ENCODE assay signal across 26 mouse cellular contexts in genomic region chr1:164935477-164936044, GRCm38 (mm10). TPM values are rescaled to one million over a fixed set of nuclear protein-coding genes. Genes with fewer than 3 reads are reported as not detected.
DNase-seq lines count a peak whose midpoint lies in the region; ATAC-seq and TF ChIP-seq lines count a peak whose summit lies in the region.
"Had no signal": no experiment of that assay in that cellular context is flagged by ENCODE, and none has a peak within 500 bp of the region (broad histone marks: within the 10 kb centered on the region; RNA-seq: fewer than 3 reads in every experiment).

TSS of gene Xcl1 (minus strand) at chr1:164935527.

- no peak within 1 kb of the TSS for H3K4me3 ChIP-seq in intestine, embryonic 15.5 days (replicated peaks)
- H3K4me3 ChIP-seq in intestine, postnatal 0 days (ENCODE audit: low read depth, low read length), result no peak within 1 kb of the TSS
- no peak within 1 kb of the TSS for H3K4me3 ChIP-seq in hindbrain, embryonic 16.5 days (ENCODE audit: low read length)
- H3K4me3 ChIP-seq: embryonic facial prominence, embryonic 13.5 days; forebrain, embryonic 12.5 days; heart, embryonic 12.5 days; hindbrain, embryonic 12.5 days had no signal

- H3K9ac ChIP-seq in intestine, embryonic 15.5 days, result no peak within 1 kb of the TSS
- no peak within 1 kb of the TSS for H3K9ac ChIP-seq in intestine, postnatal 0 days (ENCODE audit: low read depth, low read length)
- H3K9ac ChIP-seq in hindbrain, embryonic 16.5 days (ENCODE audit: low read depth, low read length), result no peak within 1 kb of the TSS
- H3K9ac ChIP-seq: embryonic facial prominence, embryonic 13.5 days; forebrain, embryonic 12.5 days; heart, embryonic 12.5 days; hindbrain, embryonic 12.5 days had no signal

- WGBS in intestine, embryonic 15.5 days, result 62% methylated on average over 9 of the region's 9 CpGs
- 55% methylated on average over 9 of the region's 9 CpGs for WGBS in intestine, postnatal 0 days
- WGBS in hindbrain, embryonic 16.5 days, result 85% methylated on average over 9 of the region's 9 CpGs

- H3K9me3 ChIP-seq in intestine, embryonic 15.5 days, result no peaks in the 10 kb centered on the region
- H3K9me3 ChIP-seq in intestine, postnatal 0 days (ENCODE audit: control insufficient read depth), result no peaks in the 10 kb centered on the region
- no peaks in the 10 kb centered on the region for H3K9me3 ChIP-seq in hindbrain, embryonic 16.5 days (ENCODE audit: control insufficient read depth, low read length)
- H3K9me3 ChIP-seq: embryonic facial prominence, embryonic 13.5 days; forebrain, embryonic 12.5 days; heart, embryonic 12.5 days; hindbrain, embryonic 12.5 days had no signal

- TF ChIP-seq CTCF in intestine, postnatal 0 days (IDR thresholded peaks at IDR 0.05; ENCODE audit: low read depth), result no peak

- no peaks in the 10 kb centered on the region for H3K4me1 ChIP-seq in intestine, embryonic 15.5 days (replicated peaks)
- H3K4me1 ChIP-seq in intestine, postnatal 0 days (replicated peaks; ENCODE audit: control insufficient read depth, insufficient read depth, low read length), result no peaks in the 10 kb centered on the region
- no peaks in the 10 kb centered on the region for H3K4me1 ChIP-seq in hindbrain, embryonic 16.5 days (ENCODE audit: control insufficient read depth, insufficient read depth, low read depth, low read length)
- H3K4me1 ChIP-seq: embryonic facial prominence, embryonic 13.5 days; forebrain, embryonic 12.5 days; hindbrain, embryonic 12.5 days had no signal

- peak; percentile 39; the same call in 1 of the 2 replicates for ATAC-seq in intestine, embryonic 15.5 days
- ATAC-seq in intestine, postnatal 0 days, result no peak
- 0 out of 2 replicates have a peak, but pooled peaks have one; percentile 29 for ATAC-seq in common myeloid progenitor, adult 5-6 weeks (replicated peaks; ENCODE audit: low read depth, poor library complexity, severe bottlenecking)
- ATAC-seq in megakaryocyte, adult 5-6 weeks (ENCODE audit: poor library complexity, severe bottlenecking), result peak; percentile 62
- ATAC-seq in hindbrain, embryonic 16.5 days, result no peak
- ATAC-seq: forebrain, embryonic 16.5 days; hindbrain, postnatal 0 days; Patski had no signal

- H3K27me3 ChIP-seq in intestine, embryonic 15.5 days (replicated peaks), result no peaks in the 10 kb centered on the region
- no peaks in the 10 kb centered on the region for H3K27me3 ChIP-seq in intestine, postnatal 0 days (replicated peaks; ENCODE audit: control insufficient read depth, insufficient read depth, low read length)
- H3K27me3 ChIP-seq in hindbrain, embryonic 16.5 days (replicated peaks; ENCODE audit: control insufficient read depth, insufficient read depth, low read length), result no peaks in the 10 kb centered on the region
- H3K27me3 ChIP-seq: CH12.LX; embryonic facial prominence, embryonic 13.5 days; forebrain, embryonic 12.5 days; heart, embryonic 12.5 days; hindbrain, embryonic 12.5 days had no signal

- no peak within 1 kb of the TSS for H3K27ac ChIP-seq in intestine, embryonic 15.5 days
- no peak within 1 kb of the TSS for H3K27ac ChIP-seq in intestine, postnatal 0 days (ENCODE audit: low read depth, low read length)
- no peak within 1 kb of the TSS for H3K27ac ChIP-seq in hindbrain, embryonic 16.5 days (ENCODE audit: low read depth, low read length)
- H3K27ac ChIP-seq: embryonic facial prominence, embryonic 13.5 days; forebrain, embryonic 12.5 days; hindbrain, embryonic 12.5 days; hindbrain, postnatal 0 days had no signal

- H3K36me3 ChIP-seq in intestine, embryonic 15.5 days, result no peaks in the 10 kb centered on the region
- no peaks in the 10 kb centered on the region for H3K36me3 ChIP-seq in intestine, postnatal 0 days (ENCODE audit: control insufficient read depth, insufficient read depth)
- no peaks in the 10 kb centered on the region for H3K36me3 ChIP-seq in hindbrain, embryonic 16.5 days (ENCODE audit: control insufficient read depth, insufficient read depth, low read length)
- H3K36me3 ChIP-seq: embryonic facial prominence, embryonic 13.5 days; forebrain, embryonic 12.5 days; heart, embryonic 12.5 days; hindbrain, embryonic 12.5 days had no signal

- no peak within 1 kb of the TSS for H3K4me2 ChIP-seq in intestine, embryonic 15.5 days (replicated peaks)
- no peak within 1 kb of the TSS for H3K4me2 ChIP-seq in intestine, postnatal 0 days (replicated peaks; ENCODE audit: low read depth)
- H3K4me2 ChIP-seq in hindbrain, embryonic 16.5 days (ENCODE audit: low read length), result no peak within 1 kb of the TSS
- H3K4me2 ChIP-seq: embryonic facial prominence, embryonic 13.5 days; forebrain, embryonic 12.5 days; heart, embryonic 12.5 days; hindbrain, embryonic 12.5 days had no signal

- DNase-seq in cerebellum, postnatal 25 days, result no peak
- DNase-seq in adrenal gland, adult 2 months, result no peak
- DNase-seq: adrenal gland, adult 8-10 months; adrenal gland, postnatal 36 days; cerebellum, adult 2 months; cerebellum, postnatal 10 days; gastrocnemius, postnatal 10 days; heart, adult 18-20 months; heart, postnatal 36 days had no signal

RNA-seq across cellular contexts. Expression of gene Xcl1, which starts in this region (rescaled TPM):
- polyA plus RNA-seq in intestine, embryonic 15.5 days (2015; fragmentation: Nextera tagmentation; extraction: Ambion mirVana), result 0.83 TPM in 1 of 2 replicates, not detected in the other
- polyA plus RNA-seq in intestine, postnatal 0 days (2015; fragmentation: Nextera tagmentation; extraction: Ambion mirVana), result 0.31 TPM in 1 of 2 replicates, not detected in the other
- total RNA-seq in common myeloid progenitor, adult 5-6 weeks (2017), result 2.5 TPM in 1 of 2 replicates, not detected in the other
- total RNA-seq in megakaryocyte, adult 5-6 weeks (2015), result 4.5 and 12.4 TPM in 2 replicates
- total RNA-seq in megakaryocyte, adult 5-6 weeks (2017), result 13.4 and 13.8 TPM in 2 replicates
- polyA plus RNA-seq in hindbrain, embryonic 16.5 days (2015; fragmentation: Nextera tagmentation; extraction: Ambion mirVana), result not detected in 2 replicates
- under 1 TPM in 1 of 2 experiments, not detected in 1; 0.83 TPM for total RNA-seq in adrenal gland, adult 2 months (2021)
- polyA plus RNA-seq in adrenal gland, adult 2 months (2012; rRNA removed), result not detected in 2 replicates
- total RNA-seq: gastrocnemius, postnatal 10 days; gastrocnemius, postnatal 4 days; heart, postnatal 36 days; hindbrain, postnatal 0 days had no signal
- polyA plus RNA-seq: C2C12; cerebellum, adult 2 months; cortical plate, adult 2 months; embryonic facial prominence, embryonic 13.5 days; forebrain, embryonic 12.5 days; forebrain, embryonic 16.5 days; frontal cortex, adult 2 months; heart, embryonic 12.5 days; hindbrain, embryonic 12.5 days; hindbrain, postnatal 0 days; Patski had no signal

Comparison
In these comparisons a context has a peak if more than half of its experiments do, and no peak if none do; other contexts are left out.
1. Peak in ATAC-seq in intestine, embryonic 15.5 days; RNA of the gene not detected or under 1 TPM.
2. ATAC-seq: peak in common myeloid progenitor, adult 5-6 weeks (single experiment) and megakaryocyte, adult 5-6 weeks (single experiment); none in intestine, postnatal 0 days (single experiment) and hindbrain, embryonic 16.5 days (single experiment).